7 mouse cellular contexts compared by ENCODE assay signal in genomic region chr8:83972150-83973120, GRCm38 (mm10). TPM values are rescaled to one million over a fixed set of nuclear protein-coding genes. Genes with fewer than 3 reads are reported as not detected.
A peak's percentile ranks its signal among the peaks of the same experiment; 100 is the strongest.
DNase-seq lines count a peak whose midpoint lies in the region; ATAC-seq lines count a peak whose summit lies in the region.

Gene Prkaca, plus strand, starts transcription at chr8:83972993.

- peak within 1 kb of the TSS; percentile 86 for H3K9ac ChIP-seq in embryonic facial prominence, embryonic 11.5 days (replicated peaks; ENCODE audit: low read length)
- H3K9ac ChIP-seq in midbrain, embryonic 13.5 days (replicated peaks) = peak within 1 kb of the TSS; percentile 93

- H3K36me3 ChIP-seq in embryonic facial prominence, embryonic 11.5 days (replicated peaks; ENCODE audit: control insufficient read depth, insufficient read depth, low read depth, low read length) = peaks cover 3% of the 10 kb centered on the region; the same call in 1 of the 2 replicates
- peaks cover 38% of the 10 kb centered on the region for H3K36me3 ChIP-seq in limb, embryonic 10.5 days
- peaks cover 18% of the 10 kb centered on the region for H3K36me3 ChIP-seq in midbrain, embryonic 13.5 days

- DNase-seq in adrenal gland, postnatal 14 days = peak; percentile 99
- peak; percentile 99 for DNase-seq in embryonic facial prominence, embryonic 11.5 days (ENCODE audit: low spot score)
- DNase-seq in kidney, adult 11 months = peak; percentile 99
- DNase-seq in limb, embryonic 10.5 days (ENCODE audit: low spot score) = peak; percentile 96
- DNase-seq in spleen, adult 12 weeks (ENCODE audit: low spot score) = peak; percentile 95

- peak within 1 kb of the TSS; percentile 90 for H3K4me3 ChIP-seq in embryonic facial prominence, embryonic 11.5 days (ENCODE audit: low read depth, low read length)
- H3K4me3 ChIP-seq in limb, embryonic 10.5 days = peak within 1 kb of the TSS; percentile 89
- H3K4me3 ChIP-seq in midbrain, embryonic 13.5 days (replicated peaks) = peak within 1 kb of the TSS; percentile 91

- peak; percentile 99 for ATAC-seq in embryonic facial prominence, embryonic 11.5 days (replicated peaks; ENCODE audit: insufficient number of reproducible peaks, low FRiP score, low TSS enrichment, low read depth)
- ATAC-seq in granulocyte monocyte progenitor cell, adult 5-6 weeks (replicated peaks; ENCODE audit: poor library complexity, severe bottlenecking) = peak; percentile 97
- peak; percentile 100 for ATAC-seq in midbrain, embryonic 13.5 days

- no peaks in the 10 kb centered on the region for H3K27me3 ChIP-seq in embryonic facial prominence, embryonic 11.5 days (ENCODE audit: control insufficient read depth, insufficient read depth, low read length)
- H3K27me3 ChIP-seq in limb, embryonic 10.5 days (ENCODE audit: low read depth, poor library complexity, severe bottlenecking) = no peaks in the 10 kb centered on the region
- H3K27me3 ChIP-seq in midbrain, embryonic 13.5 days = no peaks in the 10 kb centered on the region

- peak within 1 kb of the TSS; percentile 93 for H3K4me2 ChIP-seq in embryonic facial prominence, embryonic 11.5 days (ENCODE audit: low read depth, low read length)
- peak within 1 kb of the TSS; percentile 88 for H3K4me2 ChIP-seq in midbrain, embryonic 13.5 days (replicated peaks)

- H3K27ac ChIP-seq in embryonic facial prominence, embryonic 11.5 days (replicated peaks; ENCODE audit: low read depth, low read length) = peak within 1 kb of the TSS; percentile 67; the same call in 1 of the 2 replicates
- peak within 1 kb of the TSS; percentile 89 for H3K27ac ChIP-seq in limb, embryonic 10.5 days
- H3K27ac ChIP-seq in midbrain, embryonic 13.5 days = peak within 1 kb of the TSS; percentile 91

- H3K9me3 ChIP-seq in embryonic facial prominence, embryonic 11.5 days (replicated peaks; ENCODE audit: control insufficient read depth, low read length) = no peaks in the 10 kb centered on the region
- no peaks in the 10 kb centered on the region for H3K9me3 ChIP-seq in limb, embryonic 10.5 days (replicated peaks)
- no peaks in the 10 kb centered on the region for H3K9me3 ChIP-seq in midbrain, embryonic 13.5 days

- H3K4me1 ChIP-seq in embryonic facial prominence, embryonic 11.5 days (ENCODE audit: control insufficient read depth, insufficient read depth, low read length) = peaks cover under 1% of the 10 kb centered on the region
- peaks cover 42% of the 10 kb centered on the region for H3K4me1 ChIP-seq in limb, embryonic 10.5 days
- peaks cover 34% of the 10 kb centered on the region for H3K4me1 ChIP-seq in midbrain, embryonic 13.5 days (replicated peaks)

- WGBS in embryonic facial prominence, embryonic 11.5 days = under 1% methylated on average over 77 of the region's 94 CpGs
- WGBS in limb, embryonic 10.5 days = under 1% methylated on average over 89 of the region's 94 CpGs
- WGBS in midbrain, embryonic 13.5 days = under 1% methylated on average over 81 of the region's 94 CpGs

RNA-seq across cellular contexts. Expression of gene Prkaca, which starts in this region (rescaled TPM):
- 251 and 300 TPM in 2 replicates for total RNA-seq in adrenal gland, postnatal 14 days (2021)
- 138 and 141 TPM in 2 replicates for polyA plus RNA-seq in embryonic facial prominence, embryonic 11.5 days (2014; fragmentation: Nextera tagmentation; extraction: Ambion mirVana)
- total RNA-seq in granulocyte monocyte progenitor cell, adult 5-6 weeks (2014; fragmentation: Nextera tagmentation) = 36.4 and 39.3 TPM in 2 replicates
- 18.2 and 20.3 TPM in 2 replicates for total RNA-seq in granulocyte monocyte progenitor cell, adult 5-6 weeks (2017)
- polyA plus RNA-seq in limb, embryonic 10.5 days (2016; fragmentation: Nextera tagmentation; extraction: Ambion mirVana) = 136 and 158 TPM in 2 replicates
- 177 and 189 TPM in 2 replicates for polyA plus RNA-seq in midbrain, embryonic 13.5 days (2015; fragmentation: Nextera tagmentation; extraction: Ambion mirVana)

Comparison
In these comparisons a context has a peak if more than half of its experiments do, and no peak if none do; other contexts are left out.
1. Peak in every context shown above with its lines: DNase-seq, ATAC-seq, H3K4me3 ChIP-seq and H3K27ac ChIP-seq.